Mouse (Mus musculus): ENCODE data around the gene Zc3h12d.

- TF ChIP-seq POLR2A (IDR thresholded peaks at IDR 0.05; ENCODE audit: low read depth, low read length) (no peak), MAFK (IDR thresholded peaks at IDR 0.05; ENCODE audit: insufficient replicate concordance, low read length) (no peak), ZMIZ1 (IDR thresholded peaks at IDR 0.05; ENCODE audit: low read depth, low read length) (no peak), NRF1 (IDR thresholded peaks at IDR 0.05; ENCODE audit: low read depth, low read length) (no peak), CTCF (conservative IDR thresholded peaks at IDR 0.05 in 1 of 2, IDR thresholded peaks at IDR 0.05 in 1 of 2; ENCODE audit: low read depth in 2 of 2, low read length in 2 of 2) (no peak), RCOR1 (conservative IDR thresholded peaks at IDR 0.05; ENCODE audit: low read depth, low read length) (no peak)
Observed at GRCm38 (mm10) chr10:7840785-7841184, 8.5 kb downstream of the Zc3h12d start.
